Mouse (Mus musculus) left cerebral cortex, postnatal 25 days (tissue): Measurements from ENCODE around the gene Angptl7. TPM values are rescaled to one million over a fixed set of nuclear protein-coding genes. Genes with fewer than 3 reads are reported as not detected.

Experiments used
- DNase-seq, 2 experiments: peaks; one replicate each; pipeline ENCODE4 v3.0.0; 2022; ENCODE audit warnings: low spot score in 2 of 2, mixed read lengths in 1 of 2
- intact Hi-C: fragments of 180-260 bp; cut with DNase I; formaldehyde crosslinking; loops from one replicate; pipeline ENCODE4 v1.15.1; 2025
- total RNA-seq, 2 experiments: library from RNA; stranded (reverse); gene quantifications; 2 replicates each; pipeline ENCODE4 v1.2.3; 2021

Gene Angptl7
- total RNA-seq, 2 experiments from 2014 or later = 0.64 to 0.96 TPM

DNA sequence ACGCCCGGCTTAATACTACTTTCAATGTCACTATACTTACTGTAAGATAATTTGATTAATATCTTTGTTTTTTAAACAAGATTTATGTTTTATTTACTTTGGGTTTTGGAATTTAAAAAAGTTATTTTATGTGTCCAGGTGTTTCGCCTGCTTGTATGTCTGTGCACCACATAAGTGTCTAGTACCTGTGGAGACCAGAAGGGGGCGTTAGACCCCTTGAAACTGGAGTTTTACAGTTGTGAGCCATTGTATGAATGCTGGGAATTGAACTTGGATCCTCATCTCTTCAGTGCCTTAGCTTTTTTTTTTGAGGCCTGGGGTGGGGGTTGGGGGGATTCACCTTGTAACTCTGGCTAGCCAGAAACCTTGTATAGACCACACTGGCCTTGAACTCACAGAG lies 38.5 kb downstream of the Angptl7 start:
- DNase-seq = no peak
- intact Hi-C loops = no loop called here

DNA sequence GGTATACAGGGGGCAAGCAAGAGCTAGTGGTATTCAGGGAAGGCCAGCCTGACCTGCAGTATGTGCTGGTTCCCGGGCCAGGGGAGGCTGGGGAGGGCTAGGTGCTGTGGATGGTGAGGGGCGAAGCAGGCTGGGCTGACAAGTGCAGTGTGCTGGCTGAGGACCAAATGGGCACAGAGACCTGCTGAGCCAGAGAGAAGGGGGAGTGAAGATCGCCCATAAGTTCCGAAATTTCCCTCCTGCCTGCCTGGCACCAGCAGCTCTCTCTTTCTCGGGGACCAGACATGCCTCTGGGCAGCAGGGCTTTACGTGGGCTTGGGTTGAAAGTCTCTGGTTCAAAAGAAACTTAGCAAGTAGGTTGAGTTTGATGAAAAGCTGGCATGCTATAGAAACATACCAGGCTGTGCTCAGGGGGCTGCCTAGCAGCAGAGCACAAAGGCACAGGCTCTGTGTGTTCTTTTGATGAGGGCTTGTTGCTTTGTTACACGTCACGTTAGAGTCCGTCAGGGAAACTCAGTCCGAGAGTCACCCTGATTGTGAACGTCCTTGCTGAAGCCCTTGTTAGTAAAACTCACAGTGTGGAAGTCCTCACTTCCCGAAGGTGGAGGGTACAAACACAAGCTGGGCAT lies 39.5 kb downstream of the Angptl7 start:
- DNase-seq = no peak

DNA sequence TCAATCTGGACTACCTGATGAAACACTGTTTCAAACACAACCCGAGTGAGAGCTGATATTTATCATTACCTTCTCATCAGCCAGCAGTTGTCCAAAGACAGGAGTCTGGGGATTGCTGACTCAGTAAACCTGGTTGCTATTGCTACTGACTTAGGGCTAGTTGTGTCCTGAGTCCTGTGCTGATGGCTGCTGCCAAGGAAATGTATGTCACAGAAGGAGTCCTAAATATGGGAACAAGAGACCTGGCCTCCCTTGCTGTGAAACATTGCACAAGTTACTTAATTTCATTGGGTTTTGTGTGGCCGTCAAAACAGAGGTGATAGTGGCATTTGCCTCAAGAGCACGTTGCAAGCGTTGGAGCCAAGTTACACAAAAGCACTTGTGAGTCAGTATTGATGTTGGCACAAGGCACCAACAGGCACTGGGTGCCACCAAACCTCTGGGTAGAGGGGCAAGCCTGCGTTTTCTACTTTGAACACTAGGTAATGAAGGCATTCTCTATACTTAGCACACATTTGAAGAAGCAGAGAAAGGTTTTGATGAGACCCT lies 44.7 kb downstream of the Angptl7 start:
- intact Hi-C loops = no loop called here
- DNase-seq = no peak

More for the DNA sequence above, 39.5 kb downstream of the Angptl7 start:
- intact Hi-C loops = no loop called here

DNA sequence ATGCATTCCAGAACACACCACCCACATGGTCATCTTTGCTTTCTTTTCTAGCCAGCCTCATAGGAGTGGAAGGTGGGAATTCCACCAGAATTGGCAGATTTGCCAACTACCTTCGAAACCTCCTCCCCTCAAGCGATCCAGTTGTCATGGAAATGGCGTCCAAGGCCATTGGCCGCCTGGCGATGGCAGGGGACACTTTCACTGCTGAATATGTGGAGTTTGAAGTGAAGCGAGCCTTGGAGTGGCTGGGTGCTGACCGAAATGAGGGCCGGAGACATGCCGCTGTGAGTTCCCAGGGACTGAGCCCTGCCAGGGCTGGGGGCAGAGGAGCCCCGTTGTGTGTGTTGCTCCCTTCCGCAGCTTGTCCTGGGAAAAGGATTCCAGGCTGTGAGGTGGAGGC lies 46.6 kb downstream of the Angptl7 start:
- DNase-seq = no peak
- intact Hi-C loops = no loop called here

DNA sequence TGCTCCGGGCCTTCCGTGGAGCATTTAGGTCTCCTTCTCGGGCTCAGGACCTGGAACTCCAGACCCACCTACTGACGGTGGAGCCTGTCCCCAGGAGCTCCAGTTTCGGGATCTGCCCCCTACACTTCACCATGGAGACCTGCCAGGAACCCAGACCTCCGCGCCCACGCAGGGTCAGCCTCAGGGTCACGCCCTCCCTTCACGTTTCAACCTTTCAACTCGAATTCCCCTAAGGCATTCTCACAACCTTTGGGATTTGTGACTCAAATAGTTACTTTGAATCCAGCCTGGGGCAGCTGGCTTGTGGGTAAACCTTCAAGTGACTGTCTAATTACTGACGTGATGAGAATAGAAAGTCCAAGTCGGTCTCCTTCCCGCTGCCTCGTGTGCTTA lies 51.4 kb downstream of the Angptl7 start:
- intact Hi-C loops = no loop called here
- peak in 1 of 2 experiments; percentile 24 for DNase-seq

DNA sequence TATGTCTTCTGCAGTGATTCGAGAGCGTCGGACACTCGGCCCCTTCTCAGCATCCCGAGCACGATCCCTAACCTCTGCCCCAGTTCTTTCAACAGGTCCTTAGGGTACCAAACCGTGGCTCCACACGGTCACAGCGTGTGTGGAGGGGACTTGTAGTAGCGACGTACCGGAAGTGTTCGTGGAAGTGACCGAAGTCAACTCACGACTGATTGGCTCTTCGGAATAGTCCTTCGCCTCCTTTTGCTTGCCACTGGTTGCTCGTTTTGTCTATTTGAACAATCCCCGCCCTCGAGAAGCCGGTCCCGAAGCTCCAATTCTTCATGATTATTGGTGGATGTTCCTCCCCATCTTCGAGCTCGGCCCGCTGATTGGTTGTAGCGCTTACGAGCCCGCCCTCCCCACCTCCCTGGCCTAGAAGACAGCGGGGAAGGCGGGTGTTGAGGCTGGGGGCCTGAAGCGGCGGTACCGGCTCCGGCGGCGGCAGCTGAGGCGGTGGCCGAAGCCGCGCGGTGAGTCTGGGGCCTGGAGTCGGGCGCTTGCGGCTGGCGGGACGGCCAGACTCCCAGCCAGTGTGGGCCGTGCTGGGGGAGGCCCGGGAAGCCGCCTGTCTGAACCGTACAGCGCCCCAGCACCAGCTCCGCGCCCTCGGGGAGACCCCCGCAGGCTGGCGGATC lies 51.9 kb downstream of the Angptl7 start, which contains the start of gene Mtor:
Mtor (plus strand) TSS at position 433 of the 674 bp plus-strand sequence.
- DNase-seq = peak; percentile 92 to 99
- intact Hi-C loops = no loop called here

Other genes with a start within 250 kb of the Angptl7 start
- gene Disp3, start 212.5 kb downstream of the Angptl7 start, total RNA-seq = 10 to 100 TPM; 25.8 to 29.1 TPM
- 1 to 10 TPM; 8.9 to 9.1 TPM for gene Ubiad1, start 55.7 kb downstream of the Angptl7 start, total RNA-seq
- gene Mtor, start 51.8 kb downstream of the Angptl7 start, total RNA-seq = 10 to 100 TPM; 85.4 to 91.7 TPM
- 10 to 100 TPM; 44.3 to 47.1 TPM for gene Exosc10, start 58.0 kb upstream of the Angptl7 start, total RNA-seq
- 10 to 100 TPM; 70.5 to 82.3 TPM for gene Srm, start 91.0 kb upstream of the Angptl7 start, total RNA-seq
- gene Masp2, start 102.1 kb upstream of the Angptl7 start, total RNA-seq = 1 to 10 TPM; 1.8 to 2.4 TPM
- gene Tardbp, start 126.6 kb upstream of the Angptl7 start, total RNA-seq = 100 to 1,000 TPM; 187 to 201 TPM
- gene Gm572, start 142.9 kb upstream of the Angptl7 start, total RNA-seq = not detected